Mouse (Mus musculus) liver, embryonic 14.5 days (tissue): Measurements from ENCODE around the gene Hoxb3. TPM values are rescaled to one million over a fixed set of nuclear protein-coding genes. Genes with fewer than 3 reads are reported as not detected.

Experiments
- ATAC-seq: fragments of 200-750 bp; cut with Nextera tagmentation; 2 replicates; pipeline ENCODE4 v1.8.0; 2017; ENCODE audit warnings: moderate number of reproducible peaks, mild to moderate bottlenecking, moderate library complexity; ENCODE audit not compliant: insufficient read depth
- DNase-seq, 3 experiments: peaks; one replicate each; pipeline ENCODE4 v3.0.0-alpha.2; 2012 to 2013; ENCODE audit warnings: low read depth in 3 of 3, low spot score in 3 of 3
- H3K27ac ChIP-seq: fragments of 300-500 bp; sonication (generic); 2 replicates; pipeline ENCODE4 v1.5.1; 2014; ENCODE audit warnings: moderate library complexity, mild to moderate bottlenecking, control low read depth, inconsistent platforms
- H3K27me3 ChIP-seq: fragments of 300-500 bp; sonication (generic); 2 replicates; pipeline ENCODE4 v1.6.1; 2014; ENCODE audit warnings: mild to moderate bottlenecking, low read length, moderate library complexity; ENCODE audit not compliant: control insufficient read depth, insufficient read depth
- H3K36me3 ChIP-seq: fragments of 300-500 bp; sonication (generic); replicated peaks from 2 replicates; pipeline ENCODE4 v1.6.1; 2014; ENCODE audit warnings: low read depth; ENCODE audit not compliant: control insufficient read depth, insufficient read depth
- H3K4me1 ChIP-seq, 2 experiments: fragments of 200-500 bp in 1 of 2; fragments of 300-500 bp in 1 of 2; sonication (generic) in 1 of 2; replicated peaks; 2 replicates each; pipeline ENCODE4 v1.6.1; 2012 to 2014; ENCODE audit warnings: antibody characterized with exemption in 1 of 2, inconsistent platforms in 1 of 2, low read length in 1 of 2; ENCODE audit not compliant: control insufficient read depth in 2 of 2, insufficient read depth in 2 of 2
- H3K4me2 ChIP-seq: fragments of 300-500 bp; sonication (generic); 2 replicates; pipeline ENCODE4 v1.6.1; 2014; ENCODE audit warnings: low read depth, mild to moderate bottlenecking, control low read depth, moderate library complexity
- H3K4me3 ChIP-seq, 2 experiments: fragments of 200-500 bp in 1 of 2; fragments of 300-500 bp in 1 of 2; sonication (generic) in 1 of 2; 2 replicates each; pipeline ENCODE4 v1.5.1; 2012 to 2014; ENCODE audit warnings: low read depth in 2 of 2, low read length in 2 of 2, mild to moderate bottlenecking in 2 of 2, control low read depth in 1 of 2, inconsistent platforms in 1 of 2, moderate library complexity in 1 of 2; ENCODE audit not compliant: insufficient read depth in 1 of 2
- H3K9ac ChIP-seq: fragments of 300-500 bp; sonication (generic); replicated peaks from 2 replicates; pipeline ENCODE4 v1.6.1; 2014; ENCODE audit warnings: mild to moderate bottlenecking, control low read depth, moderate library complexity
- H3K9me3 ChIP-seq: fragments of 300-500 bp; sonication (generic); 2 replicates; pipeline ENCODE4 v1.6.1; 2016; ENCODE audit warnings: low read length, mixed read lengths; ENCODE audit not compliant: control insufficient read depth
- CTCF ChIP-seq: IDR thresholded peaks from 2 replicates; pipeline ENCODE4 v1.5.1; 2016; ENCODE audit warnings: antibody characterized with exemption, low read depth, control low read depth
- EP300 ChIP-seq: IDR thresholded peaks from 2 replicates; pipeline ENCODE4 v1.6.1; 2016; ENCODE audit warnings: antibody characterized with exemption, low read depth
- WGBS: fragments of 180-500 bp; shearing (Covaris S2); extraction: QIAGEN DNeasy Blood & Tissue Kit; methylation state at CpG from one replicate; pipeline ENCODE4 v1.1.7; 2014; ENCODE audit not compliant: insufficient replicate concordance; 5-methylcytosine and 5-hydroxymethylcytosine counted together
- polyA plus RNA-seq, 2 experiments: library from polyadenylated mRNA; depleted of rRNA in 1 of 2; stranded (reverse) in 1 of 2; unstranded in 1 of 2; fragments of >200 nt; fragmentation: Nextera tagmentation in 1 of 2; extraction: Ambion mirVana in 1 of 2; gene quantifications; 2 replicates each; pipeline versions ENCODE4 v1.2.1 to v1.2.3; 2012 to 2014

Hoxb3 gene
- polyA plus RNA-seq, 2 experiments: 0.38 TPM; not detected in 1

DNA sequence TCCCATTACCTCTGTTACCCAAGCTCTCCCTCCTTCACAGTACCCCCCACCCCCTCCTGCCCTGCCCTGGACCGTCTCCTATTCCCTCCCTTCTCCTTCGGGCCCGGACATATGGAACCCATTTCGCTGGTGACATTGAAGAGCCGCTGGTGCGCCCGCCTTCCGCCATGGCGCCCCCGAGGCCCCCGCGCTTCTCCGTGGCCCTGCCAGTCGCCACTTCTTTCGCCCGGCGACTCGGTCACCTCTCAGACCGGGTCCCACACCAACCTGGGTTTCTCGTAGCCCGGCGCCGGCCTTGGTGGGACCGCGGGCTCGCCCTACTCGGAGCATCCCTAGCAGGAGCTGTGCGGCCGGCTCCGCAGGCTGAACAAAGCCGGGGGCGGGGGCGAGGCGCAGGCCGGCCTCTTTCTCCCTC, 9.5 kb downstream of the Hoxb3 start:
- Histone ChIP-seq H3K4me2 (peak overlapping the region; percentile 20; the same call in 1 of the 2 replicates), H3K4me3 (peak overlapping the region in 1 of 2 experiments; percentile 12; a peak in 1 of 4 replicates), H3K27me3 (peaks cover 64% of the 10 kb centered on the region), H3K4me1 (no peaks in the 10 kb centered on the region; a peak in 1 of 4 replicates), H3K27ac (no peak overlapping the region), H3K9me3 (no peaks in the 10 kb centered on the region), H3K36me3 (no peaks in the 10 kb centered on the region), H3K9ac (no peak overlapping the region)
- DNase-seq (no peak), ATAC-seq (no peak)
- 13% methylated on average over 32 of the region's 35 CpGs for WGBS
- TF ChIP-seq EP300: no peak
- TF ChIP-seq CTCF: no peak

DNA sequence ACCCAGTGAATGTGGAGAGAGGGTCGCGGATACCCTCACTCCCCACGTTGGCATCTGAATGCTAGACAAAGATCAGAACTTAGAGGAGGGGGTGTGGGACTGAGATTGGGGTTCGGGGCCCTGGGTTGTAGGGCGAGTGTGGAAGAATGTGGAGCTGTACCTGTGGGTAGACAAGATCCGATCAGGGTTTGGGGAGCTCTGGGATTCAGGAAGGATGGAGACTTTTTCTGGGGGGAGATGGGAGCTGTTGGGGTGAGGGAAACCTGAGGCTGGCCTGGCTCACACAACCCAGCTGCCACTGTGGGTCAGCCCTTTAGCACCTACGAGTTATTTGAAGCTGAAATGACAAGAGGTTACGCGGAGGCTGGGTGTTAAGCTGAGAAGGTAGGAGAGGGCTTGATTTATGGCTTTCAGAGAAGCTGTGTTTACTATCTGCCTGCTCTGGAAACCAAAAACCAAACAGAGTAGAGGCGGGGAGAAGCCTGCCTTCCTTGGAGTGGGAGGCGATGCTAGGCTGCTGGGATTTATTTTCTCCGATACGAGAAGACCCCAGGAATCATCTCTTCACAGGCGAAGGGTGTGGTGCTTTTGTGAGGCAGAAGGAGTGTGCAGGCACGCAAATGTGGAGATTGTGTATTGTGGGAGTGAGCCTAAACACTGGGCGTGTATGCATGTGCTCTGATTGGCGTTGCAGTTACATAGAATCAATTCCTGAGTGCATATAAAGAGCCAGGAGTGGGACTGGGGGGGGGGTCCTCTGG, 10.3 kb downstream of the Hoxb3 start:
- DNase-seq (no peak), ATAC-seq (no peak)
- Histone ChIP-seq H3K36me3 (no peaks in the 10 kb centered on the region), H3K27me3 (peaks cover 68% of the 10 kb centered on the region), H3K9ac (no peak overlapping the region), H3K27ac (no peak overlapping the region), H3K4me1 (no peaks in the 10 kb centered on the region; a peak in 1 of 4 replicates), H3K9me3 (no peaks in the 10 kb centered on the region), H3K4me2 (no peak overlapping the region), H3K4me3 (no peak overlapping the region)
- 29% methylated on average over 17 of the region's 17 CpGs for WGBS
- TF ChIP-seq CTCF (no peak), EP300 (no peak)

DNA sequence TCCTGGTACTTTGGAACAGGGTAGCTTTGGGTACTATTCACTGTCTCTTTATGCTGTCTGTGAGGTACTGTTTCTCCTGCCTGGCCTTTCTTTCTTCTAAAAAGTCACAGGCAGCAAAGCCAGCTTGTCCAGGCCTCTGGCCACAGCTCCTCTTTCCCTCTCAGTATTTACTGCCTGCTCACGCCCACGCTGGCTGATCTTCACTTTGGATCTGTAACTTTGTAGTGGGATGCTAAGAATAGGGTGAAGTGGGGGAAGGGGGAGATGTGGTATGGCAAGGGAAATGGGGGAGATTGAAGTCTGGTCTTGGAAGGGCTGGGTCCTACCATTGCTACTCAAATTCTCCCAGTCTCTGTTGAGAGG, 10.9 kb downstream of the Hoxb3 start:
- ATAC-seq (no peak), DNase-seq (no peak)
- H3K9ac ChIP-seq: no peak overlapping the region
- WGBS: 29% methylated on average over 2 of the region's 2 CpGs
- H3K36me3 ChIP-seq: no peaks in the 10 kb centered on the region
- no peak for TF ChIP-seq CTCF
- no peak for TF ChIP-seq EP300
- H3K9me3 ChIP-seq: no peaks in the 10 kb centered on the region
- no peak overlapping the region for H3K4me2 ChIP-seq
- peaks cover 67% of the 10 kb centered on the region for H3K27me3 ChIP-seq
- H3K4me3 ChIP-seq: no peak overlapping the region
- H3K27ac ChIP-seq: no peak overlapping the region
- no peaks in the 10 kb centered on the region; a peak in 1 of 4 replicates for H3K4me1 ChIP-seq

DNA sequence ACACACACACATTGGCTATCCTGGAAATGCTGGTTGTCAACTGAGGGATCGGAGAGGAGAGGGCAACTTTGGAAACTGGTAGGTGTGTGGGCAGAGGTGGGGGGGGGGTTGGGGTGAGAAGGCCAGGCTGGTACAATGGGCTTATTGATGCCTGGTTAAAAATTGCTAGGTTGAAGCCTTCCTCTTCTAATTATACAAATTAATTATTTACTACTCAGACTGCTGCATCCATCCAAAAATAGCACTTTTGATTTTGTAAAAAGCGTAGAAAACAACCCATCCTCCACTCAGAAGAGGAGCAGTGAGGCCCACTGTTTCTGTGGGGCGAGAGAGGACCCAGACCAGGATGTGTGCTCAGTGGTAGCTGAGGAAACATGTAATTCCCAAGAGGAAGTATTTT, 11.9 kb downstream of the Hoxb3 start:
- ATAC-seq (no peak), DNase-seq (no peak)
- Histone ChIP-seq H3K4me3 (no peak overlapping the region), H3K9me3 (no peaks in the 10 kb centered on the region), H3K27me3 (peaks cover 70% of the 10 kb centered on the region), H3K9ac (no peak overlapping the region), H3K4me2 (no peak overlapping the region), H3K4me1 (no peaks in the 10 kb centered on the region; a peak in 1 of 4 replicates), H3K36me3 (no peaks in the 10 kb centered on the region), H3K27ac (no peak overlapping the region)
- 41% methylated on average over 3 of the region's 3 CpGs for WGBS
- TF ChIP-seq EP300 (no peak), CTCF (no peak)

DNA sequence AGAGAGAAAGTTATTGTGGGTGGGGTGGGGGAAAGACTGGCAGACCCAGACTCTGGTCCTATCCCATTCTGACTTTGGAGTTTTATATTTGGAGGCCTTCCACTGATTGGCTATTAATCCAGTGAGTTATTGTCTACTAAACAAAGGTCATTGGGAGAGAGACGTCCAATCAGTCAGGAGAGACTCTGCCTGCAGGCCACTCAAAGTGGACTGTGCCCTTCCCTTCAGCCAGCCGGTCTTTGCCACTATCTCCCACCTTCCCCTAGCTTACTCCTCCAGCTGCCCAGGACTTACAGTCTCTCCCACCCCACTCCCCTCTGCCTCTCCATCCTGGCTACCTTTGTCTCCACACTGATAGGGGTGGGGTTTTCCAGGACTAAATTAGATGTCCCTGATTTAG, 13.5 kb downstream of the Hoxb3 start:
- Histone ChIP-seq H3K27me3 (peaks cover 73% of the 10 kb centered on the region), H3K4me2 (no peak overlapping the region), H3K36me3 (no peaks in the 10 kb centered on the region), H3K27ac (no peak overlapping the region), H3K4me3 (no peak overlapping the region), H3K4me1 (no peaks in the 10 kb centered on the region; a peak in 1 of 4 replicates), H3K9me3 (no peaks in the 10 kb centered on the region), H3K9ac (no peak overlapping the region)
- 48% methylated on average over 2 of the region's 2 CpGs for WGBS
- ATAC-seq (no peak), DNase-seq (no peak)
- TF ChIP-seq CTCF (no peak), EP300 (no peak)
